Mouse (Mus musculus) CD8-positive naive resting alpha-beta T cell, adult 2 months (primary cell): Measurements from ENCODE around the gene Rai2.

Experiments
- DNase-seq, 2 experiments: peaks; one replicate each; pipeline ENCODE4 v3.0.0; 2022; ENCODE audit warnings: low read depth in 2 of 2, low spot score in 2 of 2

The Rai2 gene

DNA sequence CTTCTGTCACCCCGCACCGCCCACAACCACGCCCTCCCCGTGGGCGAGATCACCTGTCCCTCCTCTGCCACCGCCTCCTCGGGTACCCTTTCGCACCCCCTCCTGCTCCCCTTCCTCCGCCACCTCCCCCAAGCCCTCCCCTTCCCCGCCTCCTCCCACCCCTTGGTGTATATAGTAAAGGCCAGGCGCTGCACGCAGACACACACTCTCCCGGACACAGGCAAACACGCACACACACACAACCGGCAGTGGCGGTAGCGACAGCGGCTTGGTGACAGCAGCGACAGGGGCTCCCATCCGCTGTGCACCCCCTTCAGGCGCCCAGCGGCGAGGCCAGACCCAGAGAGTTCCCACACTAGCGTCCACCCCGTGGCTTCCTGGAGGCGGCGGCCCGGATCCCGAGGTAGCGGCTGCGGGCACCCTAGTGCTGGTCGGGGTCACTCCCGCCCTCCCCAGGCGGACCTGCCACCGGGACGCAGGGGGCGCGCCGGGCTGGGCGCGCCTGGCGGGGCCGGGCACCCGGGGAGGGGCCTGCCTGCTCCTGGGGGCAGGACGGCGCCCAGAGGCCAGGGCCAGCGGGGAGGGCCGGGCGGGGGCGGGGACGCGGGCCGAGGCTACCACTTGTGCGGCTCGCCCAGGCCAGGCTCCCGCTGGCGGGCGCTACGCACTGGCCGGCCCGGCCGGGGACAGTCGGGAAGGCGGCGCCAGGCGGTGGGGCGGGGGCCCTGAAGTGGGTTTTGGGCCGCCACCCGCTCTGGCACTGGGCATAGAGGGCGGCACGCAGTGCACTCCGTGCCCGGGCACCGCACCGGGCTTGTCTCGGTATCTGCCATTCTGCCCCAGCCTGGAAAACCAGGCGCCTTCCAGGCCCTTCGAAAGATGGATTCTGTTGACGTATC is at the start of gene Rai2:
Gene Rai2 (plus strand): TSS at position 205 of the 899 bp plus-strand sequence.
- DNase-seq: no peak

- no peak for DNase-seq
These were observed 27.5 kb upstream of the Rai2 start for GRCm38 (mm10) chrX:161689336-161689735.

GRCm38 (mm10) chrX:161716503-161716864 is 385 bp upstream of the Rai2 start:
- no peak for DNase-seq

- no peak for DNase-seq
These were observed 1.0 kb downstream of the Rai2 start for GRCm38 (mm10) chrX:161717764-161718382.

GRCm38 (mm10) chrX:161718548-161718947 is 1.7 kb downstream of the Rai2 start:
- no peak for DNase-seq

- DNase-seq: no peak
These were observed 4.2 kb downstream of the Rai2 start for GRCm38 (mm10) chrX:161721082-161721481.

GRCm38 (mm10) chrX:161723391-161723808 is 6.5 kb downstream of the Rai2 start:
- no peak for DNase-seq

GRCm38 (mm10) chrX:161726257-161726656 is 9.4 kb downstream of the Rai2 start:
- no peak for DNase-seq

- DNase-seq: no peak
These were observed 11.6 kb downstream of the Rai2 start for GRCm38 (mm10) chrX:161728507-161728906.

DNA sequence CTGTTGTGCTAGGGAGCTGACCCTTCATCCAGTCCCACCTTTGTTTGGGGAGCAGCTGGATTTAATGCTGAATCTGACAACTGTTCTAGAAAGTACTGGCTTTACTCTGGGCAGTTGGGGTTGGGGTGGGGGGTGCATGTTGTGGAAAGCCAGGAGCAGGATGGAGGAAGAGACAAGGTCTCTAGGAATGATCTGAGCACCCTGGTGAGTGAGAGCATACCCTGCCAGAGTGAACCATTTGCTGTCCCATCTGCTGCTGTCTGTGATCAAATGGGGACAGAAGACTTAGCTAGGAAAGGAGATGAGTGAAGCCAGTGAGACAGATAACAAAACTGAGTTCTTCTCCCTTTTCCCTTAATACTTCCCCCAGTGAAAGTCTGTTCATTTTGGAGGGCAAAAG is 13.2 kb downstream of the Rai2 start:
- no peak for DNase-seq

GRCm38 (mm10) chrX:161731859-161732258 is 15.0 kb downstream of the Rai2 start:
- DNase-seq: no peak

GRCm38 (mm10) chrX:161733581-161734309 is 16.9 kb downstream of the Rai2 start:
- no peak for DNase-seq

DNA sequence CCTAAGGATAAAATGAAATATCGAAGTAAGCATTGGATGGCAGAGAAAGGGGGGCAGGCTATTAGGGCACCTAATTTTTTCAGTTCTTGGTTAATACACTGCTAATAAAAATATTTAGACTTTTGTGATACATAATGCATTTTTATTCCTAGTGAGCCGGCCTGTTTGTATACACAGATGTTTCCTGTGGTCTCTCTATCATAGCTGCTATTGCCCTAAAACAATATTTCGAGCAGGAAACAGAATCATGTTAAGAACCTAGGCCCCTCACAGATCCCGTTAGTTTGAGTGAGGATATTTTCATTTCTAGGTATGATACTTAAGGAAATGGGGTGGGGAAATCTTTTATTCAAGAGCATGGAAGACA is 17.4 kb downstream of the Rai2 start:
- DNase-seq: no peak

- no peak for DNase-seq
These were observed 22.5 kb downstream of the Rai2 start for GRCm38 (mm10) chrX:161739374-161739773.

GRCm38 (mm10) chrX:161743080-161743479 is 26.2 kb downstream of the Rai2 start:
- no peak for DNase-seq

DNA sequence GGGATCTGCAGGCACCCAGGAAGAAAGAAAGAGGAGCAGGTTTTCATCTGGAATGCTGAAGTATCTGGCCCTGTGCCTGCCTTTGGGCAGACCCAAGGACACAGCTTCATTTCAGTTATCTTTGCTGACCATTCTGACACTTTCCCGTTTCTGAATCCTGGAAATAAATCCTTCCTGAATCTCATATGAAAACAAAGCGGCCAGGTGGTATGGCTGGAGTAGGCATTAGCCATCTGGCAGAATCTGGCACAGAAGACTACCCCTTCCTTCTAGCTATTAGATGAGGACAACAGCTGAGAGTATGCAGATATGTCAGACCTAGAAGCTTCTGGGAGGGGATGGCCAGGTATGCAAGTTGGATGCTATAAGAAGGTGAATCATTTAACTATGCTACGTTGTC is 28.4 kb downstream of the Rai2 start:
- DNase-seq: no peak

- DNase-seq: no peak
These were observed 30.5 kb downstream of the Rai2 start for GRCm38 (mm10) chrX:161747337-161747736.

DNA sequence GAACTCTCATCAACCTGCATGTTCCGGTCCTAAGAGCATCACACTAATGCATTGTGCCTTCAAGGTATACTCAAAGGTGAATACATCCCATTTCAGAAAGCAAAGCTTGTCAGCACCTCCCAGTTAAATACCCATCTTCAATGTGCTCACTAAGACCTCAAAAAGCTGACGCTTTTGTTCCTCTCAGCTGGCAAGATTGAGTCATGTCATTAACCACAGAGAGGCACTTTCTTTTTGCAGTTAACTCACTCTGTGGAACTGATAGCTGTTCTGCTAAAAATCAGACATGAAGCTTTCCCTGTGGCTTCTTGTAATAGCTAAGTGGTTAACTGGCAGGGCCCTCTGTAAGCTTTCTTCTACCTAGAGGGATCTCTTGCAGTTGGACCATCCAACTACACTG is 36.6 kb downstream of the Rai2 start:
- DNase-seq: no peak

DNA sequence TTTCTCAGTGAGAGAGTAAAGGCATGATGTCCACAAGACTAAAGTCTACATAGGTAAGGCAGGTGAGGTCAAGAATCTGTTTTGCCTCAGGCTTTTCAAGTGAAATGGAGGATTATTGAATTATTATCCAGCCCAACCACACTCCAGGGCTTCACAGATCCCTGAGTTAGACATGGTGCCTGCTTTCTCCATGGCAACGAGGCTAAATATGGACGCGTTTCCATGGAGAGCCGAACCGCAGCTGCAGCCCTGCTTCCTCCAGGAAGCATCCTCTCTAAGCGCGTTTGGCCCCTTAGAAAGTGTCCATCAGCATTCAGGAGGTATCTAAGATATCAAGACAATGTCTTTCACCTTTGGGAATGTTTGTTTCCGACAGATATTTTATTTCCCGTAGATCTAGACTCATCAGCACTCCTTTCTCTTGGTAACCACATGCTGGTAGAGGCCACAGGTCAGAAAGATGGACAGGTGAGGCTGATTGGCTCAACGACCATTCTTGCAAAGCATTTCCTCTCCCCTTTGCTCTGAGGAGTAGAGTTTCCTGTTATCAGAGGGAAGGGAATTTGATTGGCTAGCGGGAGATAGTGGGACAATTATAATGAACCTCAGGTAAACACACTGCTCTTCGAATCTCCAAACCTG is 59.6 kb downstream of the Rai2 start:
- DNase-seq: no peak

DNA sequence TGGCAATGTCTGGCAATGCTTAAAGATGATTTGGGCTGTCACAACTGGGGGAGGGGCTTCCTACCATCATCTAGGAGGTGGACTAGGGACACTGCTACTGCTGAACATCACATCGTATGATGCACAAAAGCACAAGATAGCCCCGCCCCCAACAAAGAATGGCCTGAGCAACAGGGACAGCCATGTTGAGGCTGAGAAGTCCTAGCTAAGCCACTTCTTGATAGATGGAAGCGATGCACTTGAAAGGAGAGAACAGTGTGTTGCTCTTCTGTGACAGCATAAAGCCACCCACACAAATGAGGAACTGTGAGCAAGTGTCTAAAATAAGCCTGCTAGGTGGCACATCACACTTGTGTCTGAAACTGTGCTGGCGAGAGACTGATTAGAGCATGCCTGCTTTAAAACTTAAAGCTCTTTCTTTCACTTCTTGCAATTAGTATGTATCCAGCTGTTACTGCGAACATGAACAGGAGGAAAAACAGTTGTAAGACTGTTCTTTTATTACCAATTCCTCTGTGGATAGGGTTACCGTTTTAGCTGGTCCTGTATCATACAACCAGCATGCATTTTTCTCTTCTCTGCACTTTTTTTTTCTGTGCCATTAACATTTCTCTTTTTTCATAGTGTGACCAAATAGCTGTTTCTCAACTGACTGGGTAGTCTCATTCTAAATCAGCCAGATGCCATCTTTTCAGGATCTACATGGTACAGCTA is 63.6 kb downstream of the Rai2 start:
- DNase-seq: no peak

GRCm38 (mm10) chrX:161790182-161790581 is 73.3 kb downstream of the Rai2 start:
- no peak for DNase-seq
